Mouse (Mus musculus) megakaryocyte, embryonic 14.5 days (primary cell): Measurements from ENCODE around the gene Slc2a5. TPM values are rescaled to one million over a fixed set of nuclear protein-coding genes. Genes with fewer than 3 reads are reported as not detected.

Experiments
- H3K27me3 ChIP-seq: replicated peaks from 2 replicates; pipeline ENCODE3; 2012; ENCODE audit warnings: inconsistent platforms
- H3K36me3 ChIP-seq: replicated peaks from 2 replicates; pipeline ENCODE3; 2012; ENCODE audit warnings: low read length, inconsistent platforms, mixed read lengths
- H3K4me1 ChIP-seq: 2 replicates; pipeline ENCODE4 v1.6.1; 2012; ENCODE audit warnings: inconsistent platforms
- H3K4me3 ChIP-seq: replicated peaks from 2 replicates; pipeline ENCODE3; 2012; ENCODE audit warnings: moderate library complexity, mild to moderate bottlenecking, inconsistent platforms
- H3K9me3 ChIP-seq: 2 replicates; pipeline ENCODE4 v1.6.1; 2012; ENCODE audit warnings: inconsistent platforms
- FLI1 ChIP-seq: IDR thresholded peaks from 2 replicates; pipeline ENCODE4 v1.6.1; 2012; ENCODE audit warnings: low read length, inconsistent platforms, mixed read lengths
- GATA1 ChIP-seq: IDR thresholded peaks from 3 replicates; pipeline ENCODE4 v1.6.1; 2012; ENCODE audit warnings: mixed read lengths, low read length, inconsistent platforms, borderline replicate concordance
- polyA plus RNA-seq: library from polyadenylated mRNA; stranded (reverse); fragments of >175 nt; gene quantifications from 2 replicates; pipeline ENCODE4 v1.2.3, GENCODE M21; 2012; ENCODE audit warnings: low replicate concordance; ENCODE audit not compliant: insufficient read depth

The Slc2a5 gene
- polyA plus RNA-seq, 1 experiment: 0.15 TPM

DNA sequence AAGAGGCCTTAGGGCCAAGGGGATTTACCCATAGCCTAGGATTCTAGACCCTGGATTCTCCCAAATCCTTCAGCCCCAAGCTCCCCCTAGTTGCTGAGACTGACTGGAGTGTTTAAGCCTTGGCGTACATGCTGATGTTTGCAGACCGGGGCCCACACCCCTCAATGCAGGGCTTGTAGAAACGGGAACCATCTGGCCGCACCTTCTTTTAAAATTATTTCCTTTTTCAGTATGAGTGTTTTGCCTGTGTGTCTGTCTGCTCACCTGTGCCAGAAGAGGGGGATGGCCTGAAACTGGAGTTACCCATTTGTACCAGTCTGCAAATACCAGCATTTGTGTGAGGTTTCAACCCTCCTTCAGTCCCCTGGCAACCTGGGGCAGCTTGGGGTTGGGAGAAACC, 21.2 kb upstream of the Slc2a5 start:
- Histone ChIP-seq H3K36me3 (peaks cover 23% of the 10 kb centered on the region), H3K4me3 (no peak overlapping the region), H3K27me3 (peaks cover 63% of the 10 kb centered on the region), H3K9me3 (peaks cover 12% of the 10 kb centered on the region; the same call in 1 of the 2 replicates), H3K4me1 (peaks cover 41% of the 10 kb centered on the region)
- no peak for TF ChIP-seq FLI1
- TF ChIP-seq GATA1: no peak

- H3K9me3 ChIP-seq: peaks cover 12% of the 10 kb centered on the region; the same call in 1 of the 2 replicates
- H3K4me1 ChIP-seq: peaks cover 40% of the 10 kb centered on the region
- H3K36me3 ChIP-seq: peaks cover 33% of the 10 kb centered on the region
- H3K4me3 ChIP-seq: peak overlapping the region; percentile 50
- TF ChIP-seq GATA1 (no peak), FLI1 (no peak)
- H3K27me3 ChIP-seq: peaks cover 59% of the 10 kb centered on the region
Measured at GRCm38 (mm10) chr4:150098880-150099279, 20.2 kb upstream of the Slc2a5 start.

- no peak for TF ChIP-seq GATA1
- TF ChIP-seq FLI1: no peak
- peaks cover 65% of the 10 kb centered on the region for H3K4me1 ChIP-seq
- peaks cover 12% of the 10 kb centered on the region; the same call in 1 of the 2 replicates for H3K9me3 ChIP-seq
- H3K4me3 ChIP-seq: no peak overlapping the region
- peaks cover 30% of the 10 kb centered on the region for H3K27me3 ChIP-seq
- peaks cover 40% of the 10 kb centered on the region for H3K36me3 ChIP-seq
Measured at GRCm38 (mm10) chr4:150102822-150103221, 16.3 kb upstream of the Slc2a5 start.

- Histone ChIP-seq H3K36me3 (peaks cover 38% of the 10 kb centered on the region), H3K27me3 (peaks cover 9% of the 10 kb centered on the region), H3K4me3 (peak overlapping the region; percentile 90), H3K4me1 (peaks cover 88% of the 10 kb centered on the region), H3K9me3 (peaks cover 12% of the 10 kb centered on the region; the same call in 1 of the 2 replicates)
- TF ChIP-seq GATA1: no peak
- no peak for TF ChIP-seq FLI1
Measured at GRCm38 (mm10) chr4:150105671-150106070, 13.4 kb upstream of the Slc2a5 start.

- H3K4me1 ChIP-seq: peaks cover 90% of the 10 kb centered on the region
- H3K9me3 ChIP-seq: peaks cover 7% of the 10 kb centered on the region; the same call in 1 of the 2 replicates
- H3K36me3 ChIP-seq: peaks cover 29% of the 10 kb centered on the region
- peaks cover under 1% of the 10 kb centered on the region for H3K27me3 ChIP-seq
- peak overlapping the region; percentile 90 for H3K4me3 ChIP-seq
- no peak for TF ChIP-seq FLI1
- TF ChIP-seq GATA1: 0 out of 3 replicates have a peak, but pooled peaks have one; percentile 25
Measured at GRCm38 (mm10) chr4:150106637-150107036, 12.4 kb upstream of the Slc2a5 start.

- H3K4me3 ChIP-seq: no peak overlapping the region
Measured at GRCm38 (mm10) chr4:150109636-150110035, 9.4 kb upstream of the Slc2a5 start.

DNA sequence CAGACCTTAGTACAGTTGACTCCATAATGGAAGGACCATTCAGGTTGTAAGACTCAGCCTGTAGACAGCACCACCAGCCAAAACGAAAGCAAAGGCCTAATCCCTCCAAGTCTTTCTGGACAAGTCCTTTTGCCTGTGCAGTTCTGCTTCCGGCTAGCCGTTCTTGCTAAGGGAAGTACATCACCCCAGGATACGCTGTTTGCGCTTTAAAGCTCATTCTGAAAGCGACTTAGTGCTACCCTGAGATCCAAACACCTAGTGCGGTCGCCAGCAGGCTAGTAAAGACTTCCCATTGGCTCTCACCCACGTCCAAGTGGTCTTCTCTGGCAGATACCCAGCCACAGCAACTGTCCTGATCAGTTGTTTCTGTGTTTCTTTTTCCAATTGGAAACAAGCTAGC, 8.7 kb upstream of the Slc2a5 start:
- H3K27me3 ChIP-seq: no peaks in the 10 kb centered on the region
- H3K36me3 ChIP-seq: no peaks in the 10 kb centered on the region
- TF ChIP-seq FLI1 (no peak), GATA1 (no peak)
- peaks cover 89% of the 10 kb centered on the region for H3K4me1 ChIP-seq
- 0 out of 2 replicates have a peak, but pooled peaks cover 11% of the 10 kb centered on the region for H3K9me3 ChIP-seq
- no peak overlapping the region for H3K4me3 ChIP-seq

More at GRCm38 (mm10) chr4:150109636-150110035, 9.4 kb upstream of the Slc2a5 start:
- H3K27me3 ChIP-seq: no peaks in the 10 kb centered on the region
- H3K36me3 ChIP-seq: no peaks in the 10 kb centered on the region
- 0 out of 2 replicates have a peak, but pooled peaks cover 3% of the 10 kb centered on the region for H3K9me3 ChIP-seq
- peaks cover 86% of the 10 kb centered on the region for H3K4me1 ChIP-seq
- TF ChIP-seq FLI1: no peak
- no peak for TF ChIP-seq GATA1

GRCm38 (mm10) chr4:150112867-150113266, 6.2 kb upstream of the Slc2a5 start:
- peaks cover 17% of the 10 kb centered on the region; the same call in 1 of the 2 replicates for H3K9me3 ChIP-seq
- no peaks in the 10 kb centered on the region for H3K36me3 ChIP-seq
- TF ChIP-seq FLI1 (no peak), GATA1 (no peak)
- no peaks in the 10 kb centered on the region for H3K27me3 ChIP-seq
- peaks cover 82% of the 10 kb centered on the region for H3K4me1 ChIP-seq
- H3K4me3 ChIP-seq: peak overlapping the region; percentile 80

GRCm38 (mm10) chr4:150114505-150115061, 4.5 kb upstream of the Slc2a5 start:
- Histone ChIP-seq H3K4me3 (peak overlapping the region; percentile 42), H3K9me3 (peaks cover 17% of the 10 kb centered on the region; the same call in 1 of the 2 replicates), H3K36me3 (no peaks in the 10 kb centered on the region), H3K4me1 (peaks cover 81% of the 10 kb centered on the region), H3K27me3 (no peaks in the 10 kb centered on the region)
- no peak for TF ChIP-seq FLI1
- no peak for TF ChIP-seq GATA1

DNA sequence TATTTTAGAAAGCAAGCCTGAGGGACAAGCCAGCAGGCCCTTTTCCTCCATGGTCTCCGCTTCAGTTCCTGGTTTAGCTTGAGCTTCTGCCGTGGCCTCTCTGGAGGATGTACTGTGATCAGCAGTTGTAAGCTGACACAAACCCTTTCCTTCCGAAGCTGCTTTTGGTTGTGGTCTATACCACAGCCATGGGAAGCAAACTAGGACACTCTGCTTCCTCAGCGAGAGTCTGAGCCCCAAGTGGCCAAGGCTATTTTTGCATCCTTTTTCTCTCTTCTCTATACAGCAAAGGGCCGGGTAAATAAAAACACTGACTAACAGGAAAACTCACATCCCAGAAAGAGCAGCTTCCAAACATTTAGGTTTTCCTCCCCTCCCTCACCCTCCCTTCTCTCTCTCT, 1.8 kb upstream of the Slc2a5 start:
- no peak for TF ChIP-seq GATA1
- TF ChIP-seq FLI1: no peak
- Histone ChIP-seq H3K27me3 (peaks cover 3% of the 10 kb centered on the region), H3K36me3 (no peaks in the 10 kb centered on the region), H3K9me3 (peaks cover 17% of the 10 kb centered on the region; the same call in 1 of the 2 replicates), H3K4me3 (peak overlapping the region; percentile 82), H3K4me1 (peaks cover 81% of the 10 kb centered on the region)
